Mouse (Mus musculus): ENCODE data around the gene Acads. TPM values are rescaled to one million over a fixed set of nuclear protein-coding genes. Genes with fewer than 3 reads are reported as not detected.

The Acads gene
- polyA plus RNA-seq, 2 experiments from 2014 or later, result 14.7 to 24.1 TPM

- ATAC-seq, result no peak
Observed at GRCm38 (mm10) chr5:115071096-115071901, 47.8 kb downstream of the Acads start.

GRCm38 (mm10) chr5:115070457-115070856 is 48.7 kb downstream of the Acads start:
- no peak for ATAC-seq

GRCm38 (mm10) chr5:115069611-115070010 is 49.5 kb downstream of the Acads start:
- ATAC-seq, result no peak

GRCm38 (mm10) chr5:115068671-115069421 is 50.3 kb downstream of the Acads start:
- ATAC-seq, result no peak

- no peak for ATAC-seq
Observed at GRCm38 (mm10) chr5:115066245-115066644, 52.9 kb downstream of the Acads start.

GRCm38 (mm10) chr5:115063391-115063790 is 55.8 kb downstream of the Acads start:
- ATAC-seq, result no peak

- ATAC-seq, result no peak
Observed at GRCm38 (mm10) chr5:115062566-115062965, 56.6 kb downstream of the Acads start.

- no peak for ATAC-seq
Observed at GRCm38 (mm10) chr5:115060977-115061376, 58.2 kb downstream of the Acads start.

Other genes with a start within 250 kb of the Acads start
- gene Oasl2, start 222.4 kb downstream of the Acads start, polyA plus RNA-seq (2017; shearing (Covaris generic)), result 10 to 100 TPM in 1 of 2 experiments, 1 to 10 TPM in 1; 6.8 to 14.9 TPM
- 1 to 10 TPM; 1.7 to 4.1 TPM for gene Oasl1, start 196.1 kb downstream of the Acads start, polyA plus RNA-seq (2017; shearing (Covaris generic))
- gene 2210016L21Rik, start 177.2 kb downstream of the Acads start, polyA plus RNA-seq (2017; shearing (Covaris generic)), result 10 to 100 TPM; 38.4 to 39.0 TPM
- under 1 TPM in 1 of 2 experiments, not detected in 1; 0.13 TPM for gene Hnf1a, start 148.3 kb downstream of the Acads start, polyA plus RNA-seq (2017; shearing (Covaris generic))
- gene Sppl3, start 108.2 kb downstream of the Acads start, polyA plus RNA-seq (2017; shearing (Covaris generic)), result 10 to 100 TPM; 12.2 to 13.3 TPM
- gene Gm10401, start 21.1 kb downstream of the Acads start, polyA plus RNA-seq (2017; shearing (Covaris generic)), result 10 to 100 TPM; 11.7 to 19.1 TPM
- gene Unc119b, start 15.6 kb upstream of the Acads start, polyA plus RNA-seq (2017; shearing (Covaris generic)), result 10 to 100 TPM; 18.3 to 19.0 TPM
- gene Mlec, start 38.8 kb upstream of the Acads start, polyA plus RNA-seq (2017; shearing (Covaris generic)), result 10 to 100 TPM; 26.8 to 37.1 TPM
- under 1 TPM in 1 of 2 experiments, not detected in 1; 0.54 TPM for gene Cabp1, start 75.0 kb upstream of the Acads start, polyA plus RNA-seq (2017; shearing (Covaris generic))
- 100 to 1,000 TPM; 122 to 135 TPM for gene Pop5, start 116.5 kb upstream of the Acads start, polyA plus RNA-seq (2017; shearing (Covaris generic))
- 10 to 100 TPM; 30.8 to 33.1 TPM for gene Rnf10, start 153.6 kb upstream of the Acads start, polyA plus RNA-seq (2017; shearing (Covaris generic))
- 10 to 100 TPM; 27.2 to 34.4 TPM for gene Coq5, start 160.3 kb upstream of the Acads start, polyA plus RNA-seq (2017; shearing (Covaris generic))
- gene Dynll1, start 181.7 kb upstream of the Acads start, polyA plus RNA-seq (2017; shearing (Covaris generic)), result 100 to 1,000 TPM; 459 to 496 TPM
- 10 to 100 TPM; 17.9 to 23.8 TPM for gene Srsf9, start 207.8 kb upstream of the Acads start, polyA plus RNA-seq (2017; shearing (Covaris generic))
- 10 to 100 TPM; 11.3 to 12.0 TPM for gene Gatc, start 221.8 kb upstream of the Acads start, polyA plus RNA-seq (2017; shearing (Covaris generic))
- gene Triap1, start 221.9 kb upstream of the Acads start, polyA plus RNA-seq (2017; shearing (Covaris generic)), result 10 to 100 TPM; 42.3 to 45.6 TPM
- 100 to 1,000 TPM; 589 to 624 TPM for gene Cox6a1, start 229.6 kb upstream of the Acads start, polyA plus RNA-seq (2017; shearing (Covaris generic))